Mouse (Mus musculus): ENCODE measurements at regions not wholly inside any gene's neighbourhood (a gene's known extent, or its start where the extent isn't known, plus 50 kb on each side); places are given as distances from the start of the nearest gene placed in this dataset.

- TF ChIP-seq CTCF (IDR thresholded peaks at IDR 0.05; ENCODE audit: low read depth) = no peak
- TF ChIP-seq EP300 (optimal IDR thresholded peaks at IDR 0.05) = no peak
Observed at GRCm38 (mm10) chr3:39575200-39575599, 688.5 kb downstream of the Fat4 start.

All from stomach, postnatal 0 days (tissue).